Mouse (Mus musculus) heart, postnatal 0 days (tissue): ENCODE data around the gene Cyp2g1.
"Not testable (repeated sequence)": the region's sequence is repeated elsewhere in the genome, so short reads cannot be mapped to it uniquely, and the experiment has no call there.

Experiments
- CTCF ChIP-seq: IDR thresholded peaks from 2 replicates; pipeline ENCODE4 v1.5.1; 2016; ENCODE audit warnings: antibody characterized with exemption, control low read depth, low read depth
- EP300 ChIP-seq: IDR thresholded peaks from 2 replicates; pipeline ENCODE4 v1.6.1; 2016; ENCODE audit warnings: antibody characterized with exemption, low read depth

DNA sequence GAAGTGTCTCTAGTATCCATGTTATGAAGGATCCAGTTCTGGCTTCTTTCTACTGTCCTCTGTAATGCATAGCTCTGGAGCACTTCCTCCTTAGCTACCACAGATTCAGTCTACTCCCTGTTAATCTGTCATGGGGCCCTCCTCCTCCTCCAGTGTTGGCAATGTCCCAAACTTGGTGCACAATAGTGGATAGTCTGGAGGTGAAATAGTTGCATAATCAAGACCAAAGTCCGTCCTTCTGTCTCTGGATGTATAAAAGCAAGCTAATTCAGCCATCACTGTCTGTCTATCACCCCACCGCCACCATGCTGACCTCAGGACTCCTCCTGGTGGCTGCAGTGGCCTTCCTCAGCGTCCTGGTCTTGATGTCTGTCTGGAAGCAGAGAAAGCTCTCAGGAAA lies 26.4 kb downstream of the Cyp2g1 start, which contains the start of gene Cyp2a5:
- TF ChIP-seq CTCF, EP300: not testable (repeated sequence)
